Mouse (Mus musculus) thymus, postnatal 25 days (tissue): ENCODE measurements around the gene Unkl.
"Not testable (repeated sequence)": the region's sequence is repeated elsewhere in the genome, so short reads cannot be mapped to it uniquely, and the experiment has no call there.

ENCODE experiments used
- DNase-seq: peaks from one replicate; pipeline ENCODE4 v3.0.0; 2022

Gene Unkl

GRCm38 (mm10) chr17:25220746-25221145 lies 32.5 kb downstream of the Unkl start:
- DNase-seq = no peak

- DNase-seq = peak; percentile 82
Measured at GRCm38 (mm10) chr17:25221821-25222503, 33.8 kb downstream of the Unkl start.

DNA sequence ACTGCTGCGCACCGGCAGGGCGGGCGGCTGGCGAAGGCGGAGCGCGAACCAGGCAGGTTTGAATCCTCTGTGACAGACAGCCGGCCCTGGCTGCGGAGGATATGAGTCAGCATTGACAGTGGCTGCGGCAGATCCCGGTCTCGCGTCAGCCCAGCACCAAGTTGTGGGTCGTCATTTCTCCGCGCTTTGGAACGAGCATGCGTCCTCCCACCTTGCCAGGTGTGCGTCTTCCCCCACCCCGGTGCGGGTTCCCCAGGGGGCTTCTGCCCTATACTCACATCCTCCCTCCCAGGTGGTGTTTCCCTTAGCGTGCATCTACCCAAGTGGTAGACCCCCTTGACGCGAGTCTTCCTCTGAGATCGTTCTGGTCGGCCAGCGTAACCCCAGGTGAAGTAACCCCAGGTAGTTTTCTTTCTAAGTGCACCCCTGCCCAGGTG lies 34.3 kb downstream of the Unkl start:
- peak; percentile 63 for DNase-seq

DNA sequence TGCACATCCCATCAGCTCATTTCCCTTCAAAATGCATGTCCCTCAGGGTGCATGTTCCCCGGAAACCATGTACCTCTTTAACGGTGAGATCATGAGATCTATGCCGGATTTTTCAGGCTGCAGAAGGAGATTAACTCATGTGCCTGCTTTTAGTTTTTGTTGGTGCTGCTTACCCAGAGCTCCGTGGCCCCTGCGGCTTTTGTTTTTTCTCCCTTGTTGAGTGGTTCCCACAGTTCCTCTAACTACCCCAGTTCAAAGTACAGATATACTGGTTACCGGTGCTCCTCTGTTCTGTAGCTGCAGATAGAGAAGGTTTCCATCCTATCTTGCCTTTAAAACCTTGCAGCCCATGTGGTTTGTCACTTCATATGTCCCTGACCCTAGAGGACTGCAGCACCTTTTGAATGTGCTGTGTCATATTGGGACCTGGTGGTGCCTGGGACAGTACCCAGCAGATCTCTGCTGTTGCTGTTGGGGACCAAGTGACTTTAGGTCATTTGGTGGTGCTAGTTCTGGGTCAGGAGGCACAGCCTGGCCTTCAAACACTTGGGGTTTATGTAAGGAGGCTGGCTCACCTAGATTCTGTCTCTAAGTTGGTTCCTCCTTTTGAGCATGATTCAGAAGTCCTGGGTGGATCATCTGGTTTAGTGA lies 34.9 kb downstream of the Unkl start:
- DNase-seq = no peak

- peak; percentile 60 for DNase-seq
Measured at GRCm38 (mm10) chr17:25224586-25225222, 36.5 kb downstream of the Unkl start.

- DNase-seq = no peak
Measured at GRCm38 (mm10) chr17:25225659-25226058, 37.5 kb downstream of the Unkl start.

DNA sequence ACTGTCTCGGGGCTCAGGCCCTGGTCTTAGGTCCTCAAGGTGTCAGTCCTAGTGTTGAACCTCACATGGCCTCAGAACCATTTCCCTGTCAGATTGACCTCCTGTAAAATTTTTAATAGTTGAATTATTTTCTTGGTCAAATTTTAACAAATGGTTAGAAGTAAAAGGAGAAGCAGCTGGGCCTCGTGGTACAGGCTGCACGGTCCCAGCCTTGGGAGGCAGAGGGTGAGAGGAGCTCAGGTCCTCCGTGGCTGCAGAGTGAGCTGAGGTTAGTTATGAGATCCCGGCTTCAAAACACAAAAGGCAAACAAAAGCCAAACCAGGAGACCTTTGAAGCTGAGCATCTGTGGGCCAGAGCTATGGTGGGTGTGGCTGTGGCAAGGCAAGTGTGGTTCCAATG lies 39.8 kb downstream of the Unkl start:
- no peak for DNase-seq

DNA sequence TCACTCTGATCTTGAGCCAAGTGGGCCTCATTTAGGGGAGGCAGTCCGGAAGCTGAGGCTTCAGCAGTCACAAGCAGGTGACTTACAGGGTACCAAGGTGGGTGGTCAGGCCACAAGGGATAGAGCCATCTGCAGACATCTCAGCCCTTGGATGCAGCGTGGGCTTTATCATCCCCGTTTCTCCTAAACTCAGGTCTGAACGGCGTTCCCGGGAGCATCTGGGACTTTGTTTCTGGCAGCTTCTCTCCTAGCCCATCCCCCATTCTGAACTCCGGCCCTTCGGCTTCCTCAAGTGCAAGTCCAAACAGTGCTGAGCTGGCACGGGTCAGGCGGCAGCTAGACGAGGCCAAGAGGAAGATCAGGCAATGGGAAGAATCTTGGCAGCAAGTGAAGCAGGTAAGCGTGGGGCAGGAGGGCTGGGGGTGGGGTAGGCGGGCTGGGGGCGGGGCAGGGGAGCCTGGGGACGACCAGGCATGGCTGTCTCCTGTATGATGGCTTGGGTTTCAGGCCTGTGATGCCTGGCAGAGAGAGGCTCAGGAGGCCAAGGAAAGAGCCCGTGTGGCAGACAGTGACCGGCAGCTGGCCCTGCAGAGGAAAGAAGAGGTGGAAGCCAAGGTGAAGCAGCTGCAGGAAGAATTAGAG lies 41.9 kb downstream of the Unkl start:
- not testable (repeated sequence) for DNase-seq

- no peak for DNase-seq
Measured at GRCm38 (mm10) chr17:25230700-25231099, 42.5 kb downstream of the Unkl start.

GRCm38 (mm10) chr17:25231621-25232020 lies 43.4 kb downstream of the Unkl start:
- not testable (repeated sequence) for DNase-seq

- DNase-seq = no peak
Measured at GRCm38 (mm10) chr17:25235635-25236034, 47.4 kb downstream of the Unkl start.

GRCm38 (mm10) chr17:25239695-25240636 lies 51.8 kb downstream of the Unkl start, which contains the start of the genes Gnptg and Tsr3:
Gene Gnptg, minus strand, starts transcription at chr17:25240124.
Gene Tsr3, plus strand, starts transcription at chr17:25240170.
- DNase-seq = peak; percentile 85

GRCm38 (mm10) chr17:25243131-25243780 lies 55.1 kb downstream of the Unkl start:
- DNase-seq = no peak

DNA sequence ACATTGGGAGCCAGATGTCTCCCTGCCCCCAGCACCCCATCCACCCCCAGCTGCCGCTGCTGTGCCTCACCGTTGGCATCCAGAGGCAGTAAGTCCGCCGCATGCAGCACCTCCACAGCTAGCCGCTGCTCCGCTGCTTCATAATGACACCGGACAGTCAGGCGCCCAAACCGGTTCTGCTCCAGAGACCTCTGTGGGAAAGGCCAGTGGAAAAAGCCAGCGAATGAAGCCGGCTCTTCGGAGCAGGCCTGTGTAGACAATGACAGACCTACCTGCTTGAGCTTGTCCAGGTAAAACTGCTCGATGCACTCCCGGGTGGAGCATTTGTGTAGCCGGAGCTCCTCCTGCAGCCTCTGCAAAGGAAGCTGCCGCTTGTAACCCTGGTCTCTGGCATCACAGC lies 56.0 kb downstream of the Unkl start:
- DNase-seq = no peak

- DNase-seq = peak; percentile 41
Measured at GRCm38 (mm10) chr17:25248033-25248750, 60.0 kb downstream of the Unkl start.

- no peak for DNase-seq
Measured at GRCm38 (mm10) chr17:25250181-25250835, 62.1 kb downstream of the Unkl start.

- DNase-seq = no peak
Measured at GRCm38 (mm10) chr17:25252643-25253042, 64.4 kb downstream of the Unkl start.

DNA sequence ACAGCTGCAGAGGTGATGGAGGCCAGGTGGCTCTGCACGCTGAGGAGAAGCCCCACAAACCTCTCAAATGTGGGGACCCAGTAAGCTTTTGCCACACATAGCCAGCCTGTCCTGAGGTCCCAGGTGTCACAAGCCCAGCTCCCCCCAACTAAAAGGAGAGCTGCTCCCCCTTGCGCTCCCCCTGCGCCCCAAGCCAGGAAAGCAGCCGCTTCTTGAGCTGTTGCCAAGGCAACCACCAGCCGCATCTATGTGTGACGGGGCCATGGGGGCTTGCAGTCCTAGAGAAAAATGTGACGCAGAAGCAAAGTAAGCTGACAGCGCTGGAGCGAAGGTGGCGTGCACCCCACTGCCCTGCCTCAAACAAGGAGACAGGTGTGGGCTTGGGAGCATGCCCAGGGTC lies 65.6 kb downstream of the Unkl start:
- peak; percentile 71 for DNase-seq

DNA sequence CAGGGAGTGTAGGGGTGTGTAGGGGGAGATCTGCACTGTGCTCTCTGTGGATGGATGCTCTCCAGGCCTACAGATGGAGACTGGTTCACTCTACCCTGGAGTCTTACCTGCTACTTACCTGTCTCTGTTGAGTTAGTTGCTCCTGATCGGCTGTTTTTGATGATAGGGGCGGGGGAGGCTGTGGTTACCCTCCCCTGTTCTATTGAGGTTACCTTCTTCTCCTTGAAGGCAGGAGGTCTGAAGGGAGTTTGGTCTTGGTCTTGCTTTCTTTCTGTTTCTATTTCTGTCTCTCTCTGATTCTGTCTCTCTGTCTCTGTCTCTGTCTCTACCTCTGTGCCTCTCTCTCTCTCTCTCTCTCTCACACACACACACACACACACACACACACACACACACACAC lies 66.9 kb downstream of the Unkl start:
- no peak for DNase-seq

- peak; percentile 49 for DNase-seq
Measured at GRCm38 (mm10) chr17:25256140-25256754, 68.0 kb downstream of the Unkl start, which contains the start of gene Baiap3. Gene Baiap3, minus strand, starts transcription at chr17:25256364.
